Mouse (Mus musculus) spleen, postnatal 4 days (tissue): Measurements from ENCODE around the gene Gm17334.
"Not testable (repeated sequence)": the region's sequence is repeated elsewhere in the genome, so short reads cannot be mapped to it uniquely, and the experiment has no call there.

Experiments used
- DNase-seq, 2 experiments: peaks; one replicate each; pipeline ENCODE4 v3.0.0; 2022; ENCODE audit warnings: low spot score in 2 of 2

The Gm17334 gene

DNA sequence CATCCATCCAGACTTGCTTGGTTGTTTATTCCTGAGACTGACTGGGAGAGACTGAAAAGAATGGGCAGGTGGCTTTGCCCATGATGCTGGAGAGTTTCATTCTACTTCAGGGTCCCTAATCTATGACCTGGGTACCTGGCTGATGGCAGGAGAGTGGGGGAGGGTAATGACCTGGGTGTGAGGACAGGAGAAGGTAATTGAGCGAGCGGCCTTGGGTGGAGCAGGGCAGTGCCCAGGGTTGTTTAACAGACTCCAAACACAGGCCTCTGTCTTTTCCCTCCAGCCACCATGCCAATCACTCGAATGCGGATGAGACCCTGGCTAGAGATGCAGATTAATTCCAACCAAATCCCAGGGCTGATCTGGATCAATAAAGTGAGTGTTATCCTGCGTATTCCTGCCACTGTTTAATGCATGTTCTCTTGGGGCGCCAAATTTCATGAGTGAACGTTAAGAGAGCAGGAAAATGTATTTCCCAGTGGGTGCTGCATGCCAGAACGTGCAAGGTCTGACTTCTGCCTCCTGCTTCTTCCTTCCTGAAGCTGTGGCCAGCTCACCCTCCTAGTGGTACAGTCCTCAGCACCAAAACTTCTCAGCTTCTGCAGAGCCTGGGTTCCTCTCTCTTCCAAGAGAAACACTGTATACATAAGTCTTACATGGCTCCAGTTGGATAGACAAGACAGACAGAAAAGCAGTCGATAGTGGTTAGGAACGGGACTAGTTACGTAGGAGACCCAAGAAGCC, 1.8 kb downstream of the Gm17334 start:
- DNase-seq = no peak

DNA sequence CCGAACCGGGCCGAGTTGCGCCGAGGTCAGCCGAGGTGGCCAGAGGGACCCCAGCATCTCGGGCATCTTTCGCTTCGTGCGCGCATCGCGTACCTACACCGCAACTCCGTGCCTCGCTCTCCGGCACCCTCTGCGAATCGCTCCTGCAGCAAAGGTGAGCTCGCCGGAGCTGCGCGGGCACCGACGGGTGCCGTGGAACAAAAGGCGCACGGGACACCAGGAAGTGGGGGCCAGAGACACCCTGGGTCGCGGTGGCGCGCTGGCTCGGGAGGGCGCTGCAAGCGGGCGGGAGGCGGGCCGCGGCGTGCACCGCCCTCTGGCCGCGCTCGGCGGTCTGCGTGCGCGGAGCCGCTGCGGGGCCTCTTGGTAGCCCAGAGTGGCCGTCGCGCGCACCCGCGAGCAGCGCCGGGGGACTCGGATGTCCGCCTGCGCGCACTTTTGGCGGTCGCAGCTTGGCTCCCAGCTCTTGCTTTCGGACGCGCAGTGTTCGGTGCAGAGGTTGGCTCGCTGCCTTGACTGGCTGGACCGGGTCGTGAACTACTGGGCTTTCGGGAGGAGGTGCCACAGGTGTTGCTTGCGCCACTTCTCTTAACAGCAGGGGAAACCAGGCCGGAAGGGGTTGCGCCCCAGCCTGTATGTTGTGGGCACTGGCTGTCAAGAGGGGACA, 2.7 kb downstream of the Gm17334 start:
- peak; percentile 67 to 84 for DNase-seq

DNA sequence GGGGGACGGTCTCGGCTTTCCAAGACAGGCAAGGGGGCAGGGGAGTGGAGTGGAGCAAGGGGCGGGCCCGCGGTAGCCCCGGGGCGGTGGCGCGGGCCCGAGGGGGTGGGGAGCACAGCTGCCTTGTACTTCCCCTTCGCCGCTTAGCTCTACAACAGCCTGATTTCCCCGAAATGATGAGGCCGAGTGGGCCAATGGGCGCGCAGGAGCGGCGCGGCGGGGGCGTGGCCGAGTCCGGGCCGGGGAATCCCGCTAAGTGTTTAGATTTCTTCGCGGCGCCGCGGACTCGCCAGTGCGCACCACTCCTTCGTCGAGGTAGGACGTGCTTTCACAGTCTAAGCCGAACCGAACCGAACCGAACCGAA, 3.2 kb downstream of the Gm17334 start, which contains the start of gene Irf1:
Irf1 (plus strand) TSS at position 255 of the 365 bp plus-strand sequence.
- peak; percentile 92 to 94 for DNase-seq

DNA sequence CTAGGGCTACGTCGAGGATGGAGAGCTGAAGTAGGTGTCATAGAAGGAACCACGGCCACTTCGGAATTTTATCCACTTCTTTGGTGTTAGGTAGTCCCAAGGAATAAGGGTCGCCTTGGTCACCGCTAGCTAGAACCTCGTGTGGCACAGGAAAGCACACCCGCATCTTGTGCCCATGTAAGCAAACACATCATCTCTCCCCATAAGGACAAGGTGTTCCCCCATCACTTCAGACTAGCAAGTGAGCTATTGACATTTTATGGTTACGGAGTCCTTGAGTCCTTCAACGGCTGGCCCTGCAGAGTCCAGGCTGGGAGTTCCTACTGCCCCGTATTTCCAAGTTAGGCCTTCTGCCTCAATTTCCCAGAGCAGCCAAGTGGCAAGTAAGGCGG, 3.8 kb downstream of the Gm17334 start:
- no peak for DNase-seq

DNA sequence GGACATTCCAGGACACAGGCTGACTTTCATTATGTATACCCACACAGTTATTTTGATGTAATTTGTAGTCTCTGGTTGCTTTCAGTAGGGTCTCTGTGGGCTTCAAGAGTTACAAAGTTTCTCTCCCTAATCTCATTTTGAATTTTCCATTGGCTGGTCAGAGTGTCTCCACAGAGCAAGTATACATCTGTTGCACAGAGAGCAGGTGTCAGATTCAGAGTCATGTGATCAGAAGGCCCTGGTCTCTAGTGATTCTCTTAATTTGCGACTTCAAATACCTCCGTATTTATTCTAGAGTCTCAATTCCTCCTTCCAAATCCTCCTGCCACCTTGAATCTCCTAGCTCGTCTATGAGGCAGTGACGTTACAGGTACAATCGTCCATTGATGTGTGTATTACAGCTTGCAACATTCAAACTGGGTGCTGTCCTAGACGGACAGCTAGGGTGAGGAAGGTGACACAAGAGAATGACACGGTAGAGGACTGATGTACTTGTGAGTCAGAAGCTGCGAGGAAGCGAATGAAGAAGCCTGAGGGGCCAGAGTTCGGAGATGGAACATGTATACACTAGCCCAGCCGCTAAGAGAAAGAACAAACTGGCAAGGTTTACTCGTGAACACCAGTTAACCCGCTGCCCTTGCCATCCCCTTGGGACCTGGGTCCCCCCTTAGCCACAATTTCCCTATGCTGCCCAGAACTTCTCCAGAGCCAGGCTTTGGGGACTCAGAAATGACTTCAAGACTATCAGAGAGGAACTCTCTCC, 4.4 kb downstream of the Gm17334 start:
- DNase-seq = peak in 1 of 2 experiments; percentile 65

DNA sequence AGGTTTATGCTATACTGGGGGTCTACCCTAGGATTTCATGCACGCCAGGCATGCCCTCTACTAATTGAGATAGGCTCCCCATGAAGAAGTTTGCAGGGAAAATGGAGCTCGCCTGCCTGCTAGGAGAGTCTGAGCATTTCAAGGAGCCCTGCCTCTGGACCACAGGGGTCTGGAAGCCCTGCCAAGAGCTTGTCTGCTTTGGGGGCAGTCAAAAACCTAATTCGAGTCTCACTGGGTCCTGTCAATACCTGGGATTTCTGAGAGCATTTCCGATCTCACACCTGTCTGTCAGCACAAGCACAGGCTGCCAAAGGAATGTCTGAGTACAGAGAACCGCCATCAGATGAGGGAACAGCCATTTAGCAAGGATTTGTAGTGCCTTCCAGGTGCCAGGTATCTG, 8.4 kb downstream of the Gm17334 start:
- no peak for DNase-seq

DNA sequence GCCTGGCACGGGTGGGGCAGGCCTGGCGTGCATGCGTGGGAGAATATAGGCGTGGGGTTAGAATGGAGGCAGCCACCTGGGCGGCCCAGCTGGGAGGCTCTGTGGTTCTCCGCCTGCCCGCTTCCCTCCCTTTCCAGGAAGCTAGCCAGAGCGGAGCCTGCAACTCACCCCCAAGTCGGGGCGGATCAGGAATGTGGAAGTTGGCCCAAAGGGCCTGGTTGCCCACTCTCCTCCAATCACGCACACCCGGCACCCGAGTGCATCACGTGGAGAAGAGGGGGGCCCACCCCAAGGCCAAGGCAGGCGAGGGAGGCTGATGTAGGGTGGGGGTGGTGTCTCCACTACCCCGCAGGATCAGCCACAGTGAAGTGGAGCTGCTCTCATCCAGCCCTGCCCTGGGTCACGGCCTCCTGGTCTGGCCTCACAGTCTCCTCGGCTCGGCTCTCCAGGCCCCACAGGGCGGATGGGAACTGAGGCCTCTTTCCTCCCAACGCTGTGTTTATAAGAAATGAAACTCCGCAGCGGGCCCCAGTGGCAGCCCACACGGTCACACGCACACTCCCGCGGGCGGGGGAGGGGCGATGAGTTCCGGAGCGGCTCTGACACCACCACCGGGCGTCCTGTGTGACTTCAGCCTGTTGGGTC, 9.4 kb downstream of the Gm17334 start:
- DNase-seq = peak; percentile 86 to 93

DNA sequence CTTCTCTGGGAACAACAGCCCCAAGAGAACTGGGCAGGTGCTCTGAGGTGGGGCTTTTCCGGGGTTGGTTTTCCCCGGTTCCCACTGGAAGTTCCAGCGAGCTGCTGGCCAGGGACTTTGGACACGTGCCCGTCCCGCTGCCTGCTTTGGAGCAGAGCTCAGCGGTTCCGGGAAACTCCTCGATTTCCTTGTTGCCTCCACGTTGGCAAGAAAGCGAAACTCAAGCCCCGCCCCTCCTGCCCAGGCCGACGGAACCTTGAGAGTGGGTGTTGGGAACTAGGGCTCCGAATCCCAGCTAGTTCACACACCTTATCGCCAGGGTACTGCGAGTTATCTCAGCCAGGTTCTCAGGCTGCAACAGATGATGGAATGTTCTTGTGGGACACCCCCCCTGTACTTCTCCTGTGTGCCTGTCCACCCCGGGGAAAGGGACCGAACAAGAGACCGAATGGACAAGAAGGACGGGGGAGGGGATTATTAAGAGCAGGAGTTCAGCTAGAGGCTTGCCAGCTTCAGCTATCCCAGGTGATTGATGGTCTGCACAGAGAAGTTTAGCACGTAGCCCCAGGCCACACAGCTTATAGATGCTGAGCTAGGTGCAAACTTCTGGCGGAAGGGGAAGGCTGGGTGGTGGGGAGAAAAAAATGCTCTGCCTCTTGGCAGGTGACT, 10.0 kb downstream of the Gm17334 start:
- peak; percentile 73 to 83 for DNase-seq

DNA sequence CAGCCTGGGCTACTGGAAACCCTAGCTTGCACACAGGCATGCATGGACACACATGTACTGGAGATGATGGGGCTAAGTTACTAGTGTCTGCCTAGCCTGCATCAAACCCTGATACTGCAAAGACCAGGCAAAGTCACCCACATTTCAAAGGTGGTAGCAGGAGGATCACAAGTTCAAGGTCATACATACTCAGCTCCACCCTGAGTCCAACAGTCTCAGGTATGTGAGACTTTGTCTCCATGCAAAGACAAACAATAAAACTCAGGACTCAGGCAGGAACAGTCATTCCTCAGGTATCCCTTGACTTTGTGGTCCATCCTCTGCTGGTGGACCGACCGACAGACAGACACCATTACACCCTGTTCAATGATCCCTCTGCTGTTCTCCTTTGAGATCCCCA, 10.6 kb downstream of the Gm17334 start:
- DNase-seq = no peak

DNA sequence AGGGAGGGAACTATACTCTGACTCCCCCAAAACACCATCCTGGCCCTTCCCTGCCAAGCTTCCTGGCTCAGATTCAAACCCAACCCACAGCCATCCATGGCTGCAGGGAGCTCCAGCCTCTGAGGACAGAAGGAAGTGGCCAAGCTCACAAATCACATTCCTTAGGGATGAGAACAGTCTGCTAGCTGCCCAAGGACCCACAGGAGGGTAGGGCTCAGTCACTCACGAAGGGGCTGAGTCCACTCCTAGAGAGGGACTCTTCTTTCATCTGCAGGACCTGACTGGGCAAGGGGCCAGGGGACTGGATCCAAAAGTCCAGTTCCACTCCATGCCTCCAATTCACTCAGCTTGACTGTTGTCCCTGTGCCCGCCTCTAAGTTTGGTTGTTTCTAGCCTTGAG, 11.2 kb downstream of the Gm17334 start:
- DNase-seq = peak in 1 of 2 experiments; percentile 62

DNA sequence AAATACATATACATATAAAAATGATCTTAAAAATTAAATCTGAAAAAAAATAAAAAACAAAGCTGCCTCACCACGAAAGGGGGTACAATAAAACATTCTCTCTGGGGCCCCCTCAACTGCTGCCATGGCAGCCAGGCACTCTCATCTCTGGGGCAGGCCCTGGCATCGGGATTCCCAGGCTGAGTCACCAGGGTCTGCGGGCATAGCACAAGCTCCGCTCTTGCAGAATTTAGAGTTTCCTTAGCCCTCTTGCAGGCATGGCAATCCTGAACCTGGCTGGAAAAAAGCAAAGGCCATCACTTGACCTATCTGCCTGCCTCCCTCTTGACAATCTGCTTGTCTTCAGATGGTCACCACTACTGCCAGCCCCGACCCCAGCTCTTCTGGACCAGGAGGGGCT, 11.7 kb downstream of the Gm17334 start:
- DNase-seq = no peak

DNA sequence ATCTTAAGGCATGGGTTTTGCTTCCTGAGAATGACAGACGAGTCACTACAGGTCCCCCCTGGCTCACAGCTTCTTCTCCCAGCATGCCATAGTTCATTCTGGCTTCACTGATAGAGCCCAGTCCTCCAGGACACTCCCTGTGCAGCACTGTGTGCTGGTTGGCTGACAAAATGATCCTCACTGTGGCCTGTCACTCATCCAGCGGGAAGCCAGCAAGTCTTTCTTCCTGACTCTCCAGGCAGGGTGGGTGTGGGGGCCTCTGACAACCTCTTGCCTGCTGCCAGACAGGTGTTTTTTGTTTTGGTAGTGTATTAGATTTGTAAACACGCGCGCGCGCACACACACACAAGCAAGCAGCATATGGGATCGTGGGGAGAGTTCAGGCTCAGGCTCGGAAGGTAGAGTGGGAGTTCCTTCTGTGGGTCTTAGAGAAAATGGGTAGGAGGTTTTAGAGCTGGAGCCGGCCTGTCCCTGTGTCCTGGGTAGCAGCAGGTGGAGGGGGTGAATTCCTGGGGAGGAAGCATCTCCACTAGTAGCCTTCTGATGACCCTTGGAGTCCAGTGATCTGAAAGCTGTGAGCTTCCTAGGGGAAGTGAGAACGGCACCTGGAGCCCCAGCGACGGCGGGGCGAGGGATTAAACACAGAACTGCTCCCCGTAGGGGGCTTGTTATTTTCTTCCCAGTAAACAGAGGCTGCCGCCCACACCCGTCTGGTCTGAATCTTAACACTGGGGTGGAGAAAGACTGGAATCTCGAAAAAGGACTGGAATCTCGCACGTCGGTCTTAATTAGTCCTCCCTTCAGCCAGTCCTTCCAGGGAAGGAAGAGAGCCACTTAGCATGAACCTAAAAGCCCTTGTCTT, 13.2 kb downstream of the Gm17334 start:
- no peak for DNase-seq

DNA sequence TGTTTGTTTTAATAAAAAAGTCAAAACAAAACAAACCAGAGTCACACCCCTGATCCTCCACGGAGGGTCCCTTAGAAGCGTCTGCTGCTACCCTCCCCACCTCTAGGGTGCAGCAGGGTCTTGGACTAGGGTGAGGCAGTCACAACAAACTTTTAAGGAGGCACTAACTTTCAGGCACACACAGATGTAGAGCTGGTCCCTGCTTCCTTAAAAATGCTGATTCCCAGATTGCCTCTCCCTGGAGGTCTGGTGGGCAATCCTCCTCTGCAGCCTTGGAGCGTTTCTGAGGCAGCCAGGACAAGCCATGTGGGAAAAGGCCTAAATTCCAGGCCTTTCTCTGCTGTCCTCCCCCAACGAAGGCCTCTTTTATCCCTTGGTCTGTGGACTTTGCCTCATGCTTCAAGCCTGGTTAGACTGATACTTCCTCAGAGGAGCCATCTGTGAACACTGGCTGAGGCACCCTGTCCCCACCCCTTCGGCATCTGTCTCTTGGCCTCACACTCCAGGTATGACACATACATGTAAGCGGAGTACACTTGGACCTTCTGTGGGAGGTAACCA, 14.1 kb downstream of the Gm17334 start:
- no peak for DNase-seq

DNA sequence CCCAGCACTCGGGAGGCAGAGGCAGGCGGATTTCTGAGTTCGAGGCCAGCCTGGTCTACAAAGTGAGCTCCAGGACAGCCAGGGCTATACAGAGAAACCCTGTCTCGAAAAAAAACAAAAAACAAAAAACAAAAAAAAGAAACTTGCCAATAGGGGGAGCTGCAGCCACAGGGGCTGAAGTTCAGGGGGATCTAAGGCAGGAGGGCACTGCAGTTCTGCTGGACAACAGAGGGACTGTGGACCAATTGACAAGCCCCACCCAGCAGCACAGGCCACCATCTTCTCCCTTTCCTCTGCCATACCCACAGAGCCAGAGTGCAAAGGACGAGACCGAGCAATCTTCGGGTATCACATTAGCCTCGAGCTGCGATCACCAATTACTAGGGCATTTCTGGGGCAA, 15.0 kb downstream of the Gm17334 start:
- not testable (repeated sequence) for DNase-seq

DNA sequence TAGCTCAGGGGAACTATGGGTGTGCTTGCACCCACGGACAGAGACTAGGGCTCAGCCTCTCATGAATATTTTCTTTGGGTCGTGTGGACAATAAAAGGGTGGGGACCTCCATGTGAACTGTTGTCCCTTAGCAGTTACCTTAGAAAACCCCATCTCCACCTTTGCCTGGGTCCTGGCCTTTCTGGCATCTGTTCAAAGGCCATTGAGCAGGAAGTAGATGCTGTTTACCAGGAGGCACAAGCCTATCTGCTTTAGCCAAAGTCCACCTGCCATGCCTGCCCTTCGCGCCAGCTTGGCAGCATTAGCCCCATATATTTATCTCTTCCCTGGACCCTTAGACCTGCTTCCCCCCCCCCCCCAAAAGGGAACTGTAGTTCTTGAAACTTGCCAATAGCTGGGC, 15.4 kb downstream of the Gm17334 start:
- no peak for DNase-seq

DNA sequence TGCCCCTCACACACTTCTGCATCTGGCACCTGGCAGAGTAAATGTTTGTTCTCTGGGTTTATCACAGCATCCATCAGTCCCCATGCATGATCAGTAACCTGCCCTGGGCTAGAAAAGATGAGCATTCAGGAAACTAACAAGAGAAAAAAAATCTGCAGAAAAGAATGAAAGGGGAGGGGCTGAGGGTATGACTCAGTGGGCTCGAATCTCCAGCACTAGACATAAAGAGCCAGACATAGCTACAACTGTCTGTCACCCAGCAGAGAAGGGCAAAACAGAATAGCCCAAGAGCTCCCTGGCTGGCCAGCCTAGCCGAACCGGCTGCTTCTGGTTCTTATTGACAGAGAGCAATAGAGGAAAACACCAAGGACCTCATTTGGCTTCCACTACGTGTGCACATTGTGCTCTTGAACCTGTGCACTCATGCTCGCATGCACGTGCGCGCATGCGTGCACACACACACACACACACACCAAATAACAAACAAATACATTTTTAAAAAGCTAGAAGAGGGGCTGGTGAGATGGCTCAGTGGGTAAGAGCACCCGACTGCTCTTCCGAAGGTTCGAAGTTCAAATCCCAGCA, 17.9 kb downstream of the Gm17334 start:
- DNase-seq = no peak

DNA sequence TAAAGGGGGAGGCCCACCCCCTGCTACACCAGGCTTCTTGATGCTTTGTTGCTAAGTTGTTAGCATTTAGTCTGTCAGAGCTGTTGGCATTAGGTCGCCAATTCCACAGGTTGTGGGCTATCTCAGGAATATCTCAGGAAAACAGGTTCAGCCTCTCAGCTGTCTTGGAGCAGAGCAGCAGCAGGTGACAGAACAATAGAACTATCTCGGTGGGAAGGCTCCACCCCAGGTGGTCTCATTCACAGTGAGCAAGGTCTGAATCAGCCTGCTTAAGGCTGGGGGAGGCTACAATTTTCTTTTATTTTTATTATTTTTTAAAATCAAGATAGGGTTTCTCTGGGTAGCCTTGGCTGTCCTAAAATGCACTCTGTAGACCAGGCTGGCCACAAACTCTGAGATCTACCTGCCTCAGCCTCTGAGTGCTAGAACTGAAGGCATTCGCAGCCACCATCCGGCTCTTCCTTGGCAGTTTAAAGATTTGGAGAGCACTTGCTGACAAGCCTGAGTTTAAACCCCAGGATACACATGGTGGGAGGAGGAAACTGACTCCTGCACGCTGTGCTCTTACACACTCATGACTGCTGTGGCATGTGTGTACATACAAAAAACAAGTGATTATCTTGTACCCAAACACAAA, 23.2 kb downstream of the Gm17334 start:
- DNase-seq = no peak

DNA sequence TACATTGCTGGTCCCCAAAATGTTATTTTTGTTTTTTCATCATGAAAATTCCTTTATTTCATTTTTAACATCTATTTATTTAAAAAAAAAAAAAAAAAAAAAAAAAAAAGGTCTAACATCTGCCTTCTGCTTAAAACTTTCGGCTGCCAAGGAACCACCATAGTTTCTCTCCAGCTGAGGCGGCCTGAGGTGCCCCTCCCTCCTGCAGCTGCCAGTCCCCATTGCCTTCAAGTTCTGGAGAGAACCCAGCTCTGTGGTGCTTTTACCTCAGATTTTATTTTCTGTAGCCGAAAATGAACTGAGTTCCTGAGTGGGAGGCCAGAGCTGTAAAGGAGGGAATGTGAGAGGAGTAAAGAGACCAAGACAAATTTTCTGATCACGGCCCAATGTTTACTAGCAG, 23.7 kb downstream of the Gm17334 start:
- DNase-seq = no peak

DNA sequence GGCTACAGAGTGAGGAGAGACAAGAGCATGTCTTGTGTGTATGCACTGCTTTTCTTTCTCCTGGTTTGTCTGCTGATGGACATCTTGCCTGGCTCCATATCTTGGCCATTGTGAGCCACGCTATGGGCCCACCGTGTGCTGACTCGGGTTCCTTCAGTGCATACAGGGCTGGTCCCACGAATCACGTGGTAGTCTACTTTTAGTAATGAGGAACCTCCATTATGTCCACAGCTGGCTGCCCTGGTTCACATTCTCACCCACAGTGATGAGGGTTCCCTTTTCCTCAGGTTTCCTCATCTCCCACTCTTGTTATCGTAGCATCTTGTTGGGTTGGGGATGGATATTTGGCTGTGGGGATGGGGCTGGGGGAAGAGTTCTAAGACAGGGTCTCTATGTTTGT, 24.4 kb downstream of the Gm17334 start:
- no peak for DNase-seq

DNA sequence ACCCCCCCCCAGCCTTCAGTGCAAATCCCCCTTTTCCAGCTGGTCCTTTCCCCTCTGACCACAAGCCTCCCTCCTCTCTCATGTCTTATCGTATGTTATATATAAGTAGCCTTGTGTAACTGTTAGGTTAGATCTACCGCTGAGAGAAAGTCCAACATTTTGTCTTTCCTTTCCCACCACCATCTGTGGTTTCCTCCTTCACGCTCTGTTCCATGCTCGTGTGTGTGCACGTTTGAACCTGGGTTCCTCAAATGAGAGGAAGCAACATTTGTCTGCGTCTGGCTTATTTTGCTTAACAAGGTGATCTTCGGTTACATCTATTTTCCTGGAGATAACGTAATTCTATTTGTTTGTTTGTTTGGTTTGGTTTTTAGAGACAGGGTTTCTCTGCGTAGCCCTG, 25.0 kb downstream of the Gm17334 start:
- no peak for DNase-seq
